Mouse (Mus musculus): ENCODE results near the gene Eif2s1. TPM values are rescaled to one million over a fixed set of nuclear protein-coding genes. Genes with fewer than 3 reads are reported as not detected.

The Eif2s1 gene
- 183 and 186 TPM in 2 replicates for polyA plus RNA-seq (2016; fragmentation: Nextera tagmentation; extraction: Ambion mirVana)

GRCm38 (mm10) chr12:78861496-78862253, at the start of gene Eif2s1, which contains the start of gene Atp6v1d:
TSS of gene Eif2s1 (plus strand) at chr12:78861819.
TSS of gene Atp6v1d (minus strand) at chr12:78861638.
- Histone ChIP-seq H3K27me3 (no peaks in the 10 kb centered on the region), H3K36me3 (0 out of 2 replicates have a peak, but pooled peaks cover 4% of the 10 kb centered on the region), H3K4me1 (peaks cover 23% of the 10 kb centered on the region), H3K4me2 (replicated peaks) (peak within 1 kb of the TSS; percentile 80), H3K9me3 (no peaks in the 10 kb centered on the region), H3K4me3 (peak within 1 kb of the TSS; percentile 86), H3K9ac (replicated peaks) (peak within 1 kb of the TSS; percentile 87), H3K27ac (replicated peaks) (peak within 1 kb of the TSS; percentile 87)
- ATAC-seq (ENCODE audit: low FRiP score, low read depth) = peak; percentile 100
- under 1% methylated on average over 55 of the region's 55 CpGs for WGBS

DNA sequence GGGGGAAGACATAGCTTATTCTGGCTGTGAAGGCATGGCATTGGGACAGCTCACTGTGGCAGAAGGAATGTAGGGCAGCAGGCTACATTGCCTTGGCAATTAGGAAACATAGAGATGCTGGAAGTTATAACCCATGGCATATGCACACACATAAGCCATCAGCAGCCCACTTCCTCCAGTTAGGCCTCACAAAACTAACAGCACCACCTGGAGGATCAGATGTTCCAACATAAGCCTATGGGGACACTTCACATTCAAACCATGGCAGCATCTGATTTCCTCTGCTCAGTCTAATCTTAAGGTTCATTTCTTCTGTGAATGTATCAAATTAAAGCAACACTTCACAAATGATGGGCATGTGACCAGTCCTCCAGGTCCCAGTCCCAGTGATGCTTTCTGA, 47.2 kb upstream of the Eif2s1 start:
- no peak overlapping the region for H3K4me2 ChIP-seq (replicated peaks)
- H3K9me3 ChIP-seq = no peaks in the 10 kb centered on the region
- ATAC-seq (ENCODE audit: low FRiP score, low read depth) = no peak
- H3K27me3 ChIP-seq = no peaks in the 10 kb centered on the region
- H3K9ac ChIP-seq (replicated peaks) = no peak overlapping the region
- H3K4me1 ChIP-seq = no peaks in the 10 kb centered on the region
- H3K27ac ChIP-seq (replicated peaks) = no peak overlapping the region
- H3K4me3 ChIP-seq = no peak overlapping the region
- peaks cover 4% of the 10 kb centered on the region for H3K36me3 ChIP-seq

GRCm38 (mm10) chr12:78834496-78834895, 27.1 kb upstream of the Eif2s1 start:
- Histone ChIP-seq H3K9me3 (no peaks in the 10 kb centered on the region), H3K27me3 (no peaks in the 10 kb centered on the region), H3K4me3 (no peak overlapping the region), H3K27ac (replicated peaks) (no peak overlapping the region), H3K9ac (replicated peaks) (no peak overlapping the region), H3K4me1 (no peaks in the 10 kb centered on the region), H3K4me2 (replicated peaks) (no peak overlapping the region), H3K36me3 (peaks cover 36% of the 10 kb centered on the region)
- 97% methylated on average over 2 of the region's 2 CpGs for WGBS
- ATAC-seq (ENCODE audit: low FRiP score, low read depth) = no peak

- H3K36me3 ChIP-seq = peaks cover 74% of the 10 kb centered on the region
- 93% methylated on average over 4 of the region's 4 CpGs for WGBS
- H3K4me2 ChIP-seq (replicated peaks) = no peak overlapping the region
- ATAC-seq (ENCODE audit: low FRiP score, low read depth) = no peak
- H3K4me3 ChIP-seq = no peak overlapping the region
- H3K9ac ChIP-seq (replicated peaks) = no peak overlapping the region
- H3K27me3 ChIP-seq = no peaks in the 10 kb centered on the region
- no peaks in the 10 kb centered on the region for H3K4me1 ChIP-seq
- no peaks in the 10 kb centered on the region for H3K9me3 ChIP-seq
- H3K27ac ChIP-seq (replicated peaks) = no peak overlapping the region
These were observed 21.7 kb upstream of the Eif2s1 start for GRCm38 (mm10) chr12:78839906-78840305.

- H3K27ac ChIP-seq (replicated peaks) = no peak overlapping the region
- no peaks in the 10 kb centered on the region for H3K27me3 ChIP-seq
- H3K9ac ChIP-seq (replicated peaks) = no peak overlapping the region
- H3K4me2 ChIP-seq (replicated peaks) = no peak overlapping the region
- ATAC-seq (ENCODE audit: low FRiP score, low read depth) = no peak
- H3K36me3 ChIP-seq = peaks cover 75% of the 10 kb centered on the region
- H3K4me3 ChIP-seq = no peak overlapping the region
- no peaks in the 10 kb centered on the region for H3K9me3 ChIP-seq
- no peaks in the 10 kb centered on the region for H3K4me1 ChIP-seq
- 97% methylated on average over 1 of the region's 1 CpGs for WGBS
These were observed 19.2 kb upstream of the Eif2s1 start for GRCm38 (mm10) chr12:78842429-78842828.

GRCm38 (mm10) chr12:78848246-78848645, 13.4 kb upstream of the Eif2s1 start:
- no peak overlapping the region for H3K27ac ChIP-seq (replicated peaks)
- peaks cover 64% of the 10 kb centered on the region for H3K36me3 ChIP-seq
- H3K9ac ChIP-seq (replicated peaks) = no peak overlapping the region
- no peak for ATAC-seq (ENCODE audit: low FRiP score, low read depth)
- 88% methylated on average over 4 of the region's 4 CpGs for WGBS
- no peak overlapping the region for H3K4me3 ChIP-seq
- no peaks in the 10 kb centered on the region for H3K27me3 ChIP-seq
- no peaks in the 10 kb centered on the region for H3K9me3 ChIP-seq
- H3K4me2 ChIP-seq (replicated peaks) = no peak overlapping the region
- no peaks in the 10 kb centered on the region for H3K4me1 ChIP-seq

DNA sequence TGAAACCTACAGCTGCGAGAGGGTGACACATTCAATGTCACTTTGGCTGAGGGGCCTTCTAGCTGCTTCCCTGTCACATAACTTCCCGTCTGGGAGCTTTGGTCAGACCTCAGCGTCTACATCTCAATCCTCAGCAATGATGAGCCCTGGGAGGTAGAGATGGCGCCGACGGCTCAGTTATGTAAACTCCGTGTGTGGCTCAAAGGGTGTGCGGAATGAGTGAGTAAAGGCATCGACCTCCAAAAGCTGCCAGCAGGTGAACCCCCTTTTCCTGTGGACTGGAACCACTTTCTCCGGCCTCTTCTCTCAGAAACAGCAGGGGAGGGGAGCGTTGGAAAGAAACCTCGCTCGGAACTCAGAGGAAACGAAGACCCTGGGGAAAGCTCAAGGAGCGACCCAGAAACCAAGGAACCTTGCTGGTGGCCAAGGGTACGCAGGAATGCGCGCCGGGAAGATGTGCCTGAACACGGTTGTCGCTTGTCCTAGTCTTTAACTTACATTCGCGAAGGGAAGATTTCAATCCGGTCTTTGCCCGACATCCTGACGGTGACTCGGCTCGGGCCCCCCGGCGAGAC, 611 bp upstream of the Eif2s1 start:
- Histone ChIP-seq H3K4me3 (peak overlapping the region; percentile 86), H3K27ac (replicated peaks) (peak overlapping the region; percentile 67), H3K9ac (replicated peaks) (peak overlapping the region; percentile 80), H3K27me3 (no peaks in the 10 kb centered on the region), H3K36me3 (0 out of 2 replicates have a peak, but pooled peaks cover 9% of the 10 kb centered on the region), H3K4me2 (replicated peaks) (peak overlapping the region; percentile 80), H3K4me1 (peaks cover 23% of the 10 kb centered on the region), H3K9me3 (no peaks in the 10 kb centered on the region)
- WGBS = under 1% methylated on average over 30 of the region's 30 CpGs
- ATAC-seq (ENCODE audit: low FRiP score, low read depth) = peak; percentile 4

- Histone ChIP-seq H3K4me3 (peak overlapping the region; percentile 86), H3K27ac (replicated peaks) (peak overlapping the region; percentile 87), H3K9me3 (no peaks in the 10 kb centered on the region), H3K27me3 (no peaks in the 10 kb centered on the region), H3K4me2 (replicated peaks) (peak overlapping the region; percentile 64), H3K4me1 (peaks cover 23% of the 10 kb centered on the region), H3K9ac (replicated peaks) (peak overlapping the region; percentile 87), H3K36me3 (peaks cover 8% of the 10 kb centered on the region)
- WGBS = under 1% methylated on average over 16 of the region's 22 CpGs
- ATAC-seq (ENCODE audit: low FRiP score, low read depth) = no peak
These were observed 673 bp downstream of the Eif2s1 start for GRCm38 (mm10) chr12:78862254-78862730.

DNA sequence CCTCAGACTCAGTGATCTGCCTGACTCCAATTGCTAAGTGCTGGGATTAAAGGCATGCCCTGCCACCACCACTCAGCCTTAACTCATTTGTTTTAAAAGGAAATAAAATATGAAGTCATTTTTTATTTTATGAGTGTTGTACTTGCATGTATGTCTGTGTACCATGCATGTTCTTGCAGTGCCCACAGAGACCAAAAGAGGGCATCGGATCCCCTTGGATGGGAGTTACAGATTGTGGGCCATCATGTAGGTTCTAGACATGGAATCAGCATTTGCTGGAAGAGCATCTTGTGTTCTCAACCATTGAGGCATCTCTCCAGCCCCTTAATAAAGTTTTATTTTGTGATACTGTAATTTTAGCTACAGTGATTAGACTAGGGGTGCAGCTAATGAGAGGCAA, 3.8 kb downstream of the Eif2s1 start:
- H3K36me3 ChIP-seq = peaks cover 30% of the 10 kb centered on the region
- ATAC-seq (ENCODE audit: low FRiP score, low read depth) = no peak
- no peak overlapping the region for H3K9ac ChIP-seq (replicated peaks)
- peaks cover 15% of the 10 kb centered on the region for H3K4me1 ChIP-seq
- H3K4me3 ChIP-seq = no peak overlapping the region
- H3K27ac ChIP-seq (replicated peaks) = no peak overlapping the region
- no peak overlapping the region for H3K4me2 ChIP-seq (replicated peaks)
- no peaks in the 10 kb centered on the region for H3K9me3 ChIP-seq
- no peaks in the 10 kb centered on the region for H3K27me3 ChIP-seq
- WGBS = 93% methylated on average over 1 of the region's 1 CpGs

GRCm38 (mm10) chr12:78868115-78868514, 6.5 kb downstream of the Eif2s1 start:
- H3K4me1 ChIP-seq = peaks cover 4% of the 10 kb centered on the region
- H3K4me3 ChIP-seq = no peak overlapping the region
- no peak overlapping the region for H3K4me2 ChIP-seq (replicated peaks)
- WGBS = 97% methylated on average over 1 of the region's 1 CpGs
- no peaks in the 10 kb centered on the region for H3K27me3 ChIP-seq
- no peaks in the 10 kb centered on the region for H3K9me3 ChIP-seq
- no peak overlapping the region for H3K27ac ChIP-seq (replicated peaks)
- ATAC-seq (ENCODE audit: low FRiP score, low read depth) = no peak
- no peak overlapping the region for H3K9ac ChIP-seq (replicated peaks)
- H3K36me3 ChIP-seq = peaks cover 41% of the 10 kb centered on the region

DNA sequence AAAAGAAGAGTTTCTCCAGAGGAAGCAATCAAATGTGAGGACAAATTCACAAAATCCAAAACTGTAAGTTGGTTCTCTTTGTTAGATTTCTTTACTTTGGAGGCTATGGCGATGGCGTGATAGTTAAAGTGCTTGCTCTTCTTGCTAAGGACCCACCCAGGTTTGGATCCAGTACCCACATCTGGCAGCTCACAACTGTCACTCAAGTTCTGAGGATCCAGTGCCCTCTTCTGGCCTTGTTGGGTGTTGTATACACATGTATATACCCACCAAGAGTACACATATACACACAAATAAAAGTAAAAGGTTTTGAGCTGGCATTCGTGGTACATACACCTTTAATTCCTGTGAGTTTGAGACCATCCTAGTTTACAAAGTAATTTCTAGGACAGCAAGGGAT, 13.0 kb downstream of the Eif2s1 start:
- Histone ChIP-seq H3K27me3 (no peaks in the 10 kb centered on the region), H3K9ac (replicated peaks) (no peak overlapping the region), H3K36me3 (peaks cover 57% of the 10 kb centered on the region), H3K4me1 (no peaks in the 10 kb centered on the region), H3K4me3 (no peak overlapping the region), H3K9me3 (no peaks in the 10 kb centered on the region), H3K27ac (replicated peaks) (no peak overlapping the region), H3K4me2 (replicated peaks) (no peak overlapping the region)
- 96% methylated on average over 3 of the region's 3 CpGs for WGBS
- no peak for ATAC-seq (ENCODE audit: low FRiP score, low read depth)

DNA sequence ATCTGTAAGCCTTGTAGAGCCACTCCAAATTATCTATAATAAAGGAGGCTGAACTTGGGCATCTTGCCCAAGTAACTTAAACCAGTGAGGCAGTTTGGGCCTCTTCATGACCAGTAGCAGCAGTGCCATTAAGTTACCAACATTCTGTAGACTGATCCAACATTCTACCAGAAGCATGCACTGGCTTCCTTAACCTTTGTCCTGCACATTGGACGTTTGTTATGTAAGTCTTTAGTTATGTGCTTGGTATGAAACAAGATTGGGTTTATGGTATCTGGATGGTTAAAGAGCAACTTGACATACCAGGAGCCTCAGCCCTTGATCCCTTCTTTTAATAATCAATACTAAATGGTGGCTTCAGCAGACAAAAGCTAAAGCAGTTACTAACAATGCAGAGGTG, 28.4 kb downstream of the Eif2s1 start:
- WGBS = 72% methylated on average over 1 of the region's 1 CpGs
- ATAC-seq (ENCODE audit: low FRiP score, low read depth) = no peak
- no peak overlapping the region for H3K27ac ChIP-seq (replicated peaks)

More for the DNA sequence above, 28.4 kb downstream of the Eif2s1 start:
- Histone ChIP-seq H3K4me3 (no peak overlapping the region), H3K4me2 (replicated peaks) (no peak overlapping the region), H3K9ac (replicated peaks) (no peak overlapping the region), H3K9me3 (0 out of 2 replicates have a peak, but pooled peaks cover 2% of the 10 kb centered on the region), H3K36me3 (peaks cover 25% of the 10 kb centered on the region), H3K27me3 (no peaks in the 10 kb centered on the region), H3K4me1 (no peaks in the 10 kb centered on the region)
